Mouse (Mus musculus): ENCODE results near the gene Nadk2.

Nadk2 gene

DNA sequence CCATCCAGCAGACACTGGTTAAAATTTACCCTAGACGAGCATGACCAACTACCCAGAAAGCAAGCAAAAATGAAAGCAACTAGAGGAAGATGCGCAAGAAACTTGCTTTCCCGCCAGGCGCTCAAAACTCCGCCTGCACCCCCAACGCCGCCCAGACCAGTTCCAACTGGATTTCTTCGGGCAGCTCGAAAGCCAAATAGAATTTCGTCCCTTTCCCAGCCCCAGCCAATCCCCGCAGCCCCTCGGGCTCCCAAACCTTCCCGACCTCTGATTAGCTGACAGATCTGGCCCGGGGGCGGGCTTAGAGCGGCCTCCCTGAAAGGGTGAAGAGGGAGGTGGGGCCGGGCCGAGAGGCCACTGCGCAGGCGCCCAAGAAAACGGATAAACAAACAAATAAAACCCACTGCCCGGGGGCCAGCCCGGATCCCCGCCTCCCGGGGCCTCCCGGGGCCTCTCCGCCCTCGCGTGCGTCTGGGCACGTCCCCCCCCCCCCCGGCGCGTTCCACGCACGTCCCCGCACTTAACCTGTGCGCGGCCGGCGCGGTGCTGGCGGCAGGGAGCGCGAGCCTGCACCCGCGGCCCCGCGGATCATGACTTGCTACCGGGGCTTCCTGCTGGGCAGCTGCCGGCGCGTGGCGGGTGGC is at the start of gene Nadk2:
Gene Nadk2, plus strand, starts transcription at position 349 of the 644 bp plus-strand sequence.
- peak; percentile 99 for DNase-seq

DNA sequence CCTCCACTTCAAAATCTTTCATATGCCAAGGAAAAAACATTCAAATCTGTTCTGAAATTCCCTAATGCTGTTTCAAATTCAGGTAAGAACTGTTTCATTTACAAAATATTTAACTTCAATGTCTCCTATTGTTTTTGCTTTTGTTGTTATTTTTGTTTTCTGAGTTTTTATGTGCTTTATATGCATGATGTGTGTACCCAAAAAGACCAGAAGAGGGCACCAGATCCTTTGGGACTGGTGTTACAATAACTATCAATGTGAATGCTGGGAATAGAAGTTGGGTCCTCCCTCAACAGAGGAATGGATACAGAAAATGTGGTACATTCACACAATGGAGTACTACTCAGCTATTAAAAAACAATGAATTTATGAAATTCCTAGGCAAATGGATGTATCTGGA is 15.4 kb upstream of the Nadk2 start:
- no peak for DNase-seq

DNA sequence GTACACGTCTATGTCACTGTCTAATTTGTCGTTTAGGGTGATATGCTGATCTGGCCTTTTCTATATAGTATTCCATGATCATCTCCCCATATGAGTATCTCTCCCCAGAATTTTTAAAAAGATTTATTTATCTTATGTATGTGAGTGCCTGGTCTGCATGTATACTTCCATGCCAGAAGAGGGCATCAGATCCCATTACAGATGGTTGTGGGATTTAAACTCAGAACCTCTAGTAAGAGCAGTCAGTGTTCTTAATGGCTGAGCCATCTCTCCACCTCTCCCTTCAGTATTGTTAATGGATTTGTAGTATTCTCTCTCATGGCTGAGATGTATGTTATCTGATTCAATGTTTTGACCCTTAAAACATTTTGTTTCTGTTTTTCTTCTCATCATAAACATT is 11.2 kb upstream of the Nadk2 start:
- DNase-seq = no peak

DNA sequence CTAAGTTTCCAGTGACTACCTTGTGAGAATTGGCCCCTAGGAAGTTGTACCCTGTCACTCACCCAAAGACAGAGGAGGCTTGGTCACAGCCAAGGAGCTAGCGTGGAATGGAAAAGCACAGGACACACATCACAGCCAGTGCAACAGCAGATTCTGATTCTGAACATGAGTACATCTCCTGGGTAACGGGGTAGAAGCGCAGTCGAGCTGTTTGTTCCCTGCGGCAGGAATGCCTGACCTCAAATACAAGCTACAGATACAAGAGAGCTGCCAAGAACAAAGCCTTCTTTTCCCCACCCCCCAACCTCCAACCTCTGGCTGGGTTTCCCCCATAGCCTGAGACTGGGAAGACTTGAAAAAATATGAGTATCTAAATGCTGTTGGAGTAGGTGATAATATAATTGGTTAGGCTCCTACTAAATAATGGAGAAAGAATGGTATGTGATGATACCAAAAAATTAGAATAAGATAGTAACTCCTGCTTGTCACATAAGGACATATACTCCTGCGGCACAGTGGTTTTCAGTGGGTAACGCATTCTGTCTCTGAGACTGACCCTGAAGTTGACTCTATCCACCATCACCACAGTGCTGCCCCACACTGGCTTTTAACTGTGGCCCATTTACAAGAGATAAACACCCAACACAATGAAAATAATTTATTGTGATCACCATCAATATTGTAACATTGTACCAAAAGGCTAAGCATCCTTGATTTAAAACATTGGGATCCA is 9.7 kb upstream of the Nadk2 start:
- DNase-seq = no peak

DNA sequence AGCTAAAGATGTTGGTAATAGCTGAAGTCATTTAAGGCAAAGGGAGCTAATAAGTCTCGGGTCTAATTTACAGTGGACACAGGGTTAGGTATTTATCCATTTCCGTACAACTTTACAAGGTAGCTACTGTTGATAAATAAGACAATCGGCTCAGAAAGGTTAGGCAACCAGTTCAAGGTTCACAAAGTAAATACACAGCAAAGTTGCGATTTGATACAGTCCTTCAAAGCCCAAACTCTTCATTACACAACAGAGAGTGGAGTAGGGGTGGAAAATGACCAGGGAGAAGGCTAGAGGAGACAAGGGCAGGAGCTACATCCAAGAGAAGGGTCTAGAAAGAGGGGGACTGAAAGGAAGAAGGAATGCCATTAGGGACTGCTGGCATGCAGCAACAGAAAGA is 2.2 kb upstream of the Nadk2 start:
- DNase-seq = no peak

DNA sequence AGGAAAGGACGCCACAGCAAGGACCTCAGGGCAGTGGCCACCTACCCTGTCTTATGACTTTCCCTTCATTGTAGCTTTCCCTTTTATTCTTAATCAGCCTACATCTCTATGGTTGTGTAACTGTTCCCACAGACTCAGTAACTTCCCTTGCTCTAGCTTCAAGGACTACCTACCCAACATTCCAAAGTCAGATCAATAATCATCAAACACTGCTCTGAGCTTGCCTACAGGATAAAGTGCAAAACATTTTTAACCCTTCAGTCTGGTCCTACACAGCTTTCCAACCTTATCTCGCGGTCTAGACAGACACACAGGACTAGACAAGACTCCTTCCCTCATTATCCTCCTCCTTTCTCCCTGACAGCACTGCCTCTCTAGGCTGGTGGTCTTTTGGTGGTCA is 707 bp upstream of the Nadk2 start:
- no peak for DNase-seq

DNA sequence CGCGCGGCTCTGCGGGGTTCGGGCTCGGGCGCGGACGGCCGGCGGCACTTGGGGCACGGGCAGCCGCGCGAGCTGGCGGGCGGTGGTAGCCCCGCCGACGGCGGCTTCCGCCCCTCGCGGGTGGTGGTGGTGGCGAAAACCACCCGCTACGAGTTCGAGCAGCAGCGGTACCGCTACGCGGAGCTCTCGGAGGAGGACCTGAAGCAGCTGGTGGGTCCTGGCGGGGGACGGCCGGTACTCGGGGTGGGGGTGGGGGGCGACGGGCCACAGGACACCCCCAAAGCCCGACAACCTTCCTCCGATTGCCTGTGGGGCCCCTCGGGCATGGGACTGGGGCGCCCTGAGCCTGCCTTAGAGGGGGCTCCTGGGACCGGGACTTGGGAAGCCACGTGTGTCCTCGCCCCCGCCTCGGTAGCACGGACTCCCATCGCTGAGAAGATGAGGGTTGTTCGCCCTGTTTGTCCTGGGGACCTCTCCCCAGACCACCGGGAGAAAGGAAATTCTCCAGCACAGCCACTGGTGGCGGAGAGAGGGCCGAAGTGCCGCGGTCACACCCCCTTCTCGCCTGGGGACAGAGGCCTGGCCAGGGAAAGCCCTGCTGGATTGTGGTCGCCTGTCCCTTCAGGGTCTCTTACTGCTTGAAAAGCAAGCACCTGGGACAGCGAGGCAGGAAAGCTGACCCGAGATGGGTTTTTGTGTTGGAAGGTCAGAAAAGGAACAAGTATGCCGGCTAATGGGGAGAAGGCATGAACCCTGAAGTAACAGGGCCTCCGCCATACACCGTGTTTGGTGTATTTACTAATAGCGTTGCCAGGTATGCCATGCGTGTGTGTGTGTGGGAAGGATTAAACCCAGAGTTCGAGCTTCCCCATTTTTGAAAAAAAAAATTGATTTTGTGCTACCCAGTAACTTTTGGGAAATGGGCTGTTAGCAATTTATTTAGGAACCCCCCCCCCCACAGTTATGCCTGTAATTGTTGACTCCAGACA is 790 bp downstream of the Nadk2 start:
- DNase-seq = peak; percentile 60

DNA sequence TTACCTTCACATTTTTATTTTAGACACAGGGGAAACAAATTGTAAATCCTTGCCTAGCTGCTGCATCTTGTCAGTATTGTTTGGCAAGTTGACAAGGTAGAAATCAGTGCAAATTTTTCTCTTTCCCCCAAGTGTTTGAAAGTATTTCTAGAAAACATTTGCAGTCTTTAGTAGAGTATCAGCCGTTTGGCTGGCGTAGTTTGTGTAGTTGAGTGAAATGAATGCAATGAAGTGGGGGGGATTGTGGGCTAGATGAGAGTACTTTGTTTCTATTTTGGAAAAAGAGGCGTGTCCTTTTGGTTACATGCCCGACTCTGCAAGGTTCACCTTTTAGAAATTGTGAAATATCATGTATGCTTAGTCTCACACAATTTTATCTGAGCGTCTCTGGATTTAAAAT is 1.6 kb downstream of the Nadk2 start:
- DNase-seq = peak; percentile 15

DNA sequence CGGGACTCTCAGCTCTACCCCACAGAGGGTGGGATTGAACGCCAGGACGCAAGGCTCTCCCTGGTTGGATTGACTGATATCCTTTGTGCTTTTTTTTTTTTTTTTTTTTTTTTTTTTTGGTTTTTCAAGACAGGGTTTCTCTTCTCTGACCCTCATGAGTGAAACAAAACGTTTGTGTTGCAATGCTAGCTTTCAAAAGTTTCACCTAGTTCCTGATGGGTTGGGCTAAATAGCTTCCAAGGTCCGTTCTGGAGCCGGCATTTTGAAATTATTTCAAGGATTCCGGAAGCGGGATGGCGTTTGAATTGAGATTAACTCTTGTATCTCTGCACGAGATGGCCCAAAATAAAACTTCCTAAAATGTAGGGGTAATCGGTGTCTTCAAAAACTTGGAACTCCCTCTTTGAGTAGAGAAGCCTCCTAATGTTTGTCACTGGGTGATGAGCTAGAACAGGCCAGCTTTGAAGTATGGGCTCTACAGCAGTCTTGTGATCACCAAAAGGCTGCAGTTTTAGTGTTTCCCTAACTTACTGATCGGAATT is 2.1 kb downstream of the Nadk2 start:
- no peak for DNase-seq

DNA sequence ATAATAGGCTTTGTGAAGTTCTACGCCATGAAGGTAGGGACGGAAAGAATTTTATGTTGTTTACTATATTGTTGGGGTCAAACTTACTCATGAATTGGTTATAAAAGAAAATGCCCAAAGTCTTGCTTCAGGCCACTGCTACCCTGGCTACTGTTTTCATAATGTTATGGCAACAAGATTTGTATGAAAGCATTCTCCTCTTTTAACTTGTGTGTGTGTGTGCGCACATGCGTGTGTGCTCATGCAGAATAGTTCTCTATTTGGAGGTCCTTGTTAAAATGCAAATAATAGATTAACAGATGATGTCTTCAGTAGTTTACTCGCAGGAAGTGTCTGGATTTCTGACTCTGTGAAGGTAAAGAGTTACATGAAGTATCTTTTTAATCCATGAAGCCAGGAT is 2.6 kb downstream of the Nadk2 start:
- no peak for DNase-seq

DNA sequence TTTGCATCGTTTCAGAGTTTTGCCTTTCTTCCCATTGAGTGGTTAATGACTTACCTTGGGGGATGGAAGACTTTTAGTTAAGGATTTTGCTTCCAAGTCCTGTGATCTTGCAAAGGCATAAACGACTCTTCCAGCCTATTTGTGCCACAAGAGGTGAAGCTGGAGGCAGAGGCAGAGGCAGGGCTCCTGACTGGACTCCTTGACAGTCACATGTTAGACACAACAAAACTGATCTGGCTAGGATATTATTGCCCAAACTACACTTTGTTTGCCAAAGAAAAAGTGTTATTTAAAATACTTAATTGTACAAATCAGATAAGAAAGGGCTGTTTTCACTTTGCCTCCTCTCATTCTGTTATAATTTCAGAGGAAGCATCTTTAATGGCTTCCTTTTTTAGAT is 3.1 kb downstream of the Nadk2 start:
- DNase-seq = no peak

DNA sequence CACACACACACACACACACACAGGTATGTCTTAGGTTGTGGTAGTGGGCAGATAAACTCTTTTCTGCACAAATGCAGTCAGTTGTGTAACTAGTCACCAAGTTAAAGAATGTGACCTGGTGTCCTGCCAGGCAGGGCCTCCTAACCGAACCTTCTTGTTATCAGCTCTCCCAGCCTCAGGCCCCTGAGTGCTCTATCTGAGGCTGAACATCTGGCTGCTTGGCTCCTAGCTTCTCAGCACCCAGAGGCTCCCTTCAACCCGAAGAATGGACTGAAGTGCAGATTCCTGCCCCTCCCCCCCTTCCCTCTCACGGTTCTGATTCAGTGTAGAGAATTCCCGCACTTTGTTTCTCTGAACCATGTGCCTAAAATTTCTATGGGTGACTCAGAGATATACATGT is 3.6 kb downstream of the Nadk2 start:
- DNase-seq = peak; percentile 48

DNA sequence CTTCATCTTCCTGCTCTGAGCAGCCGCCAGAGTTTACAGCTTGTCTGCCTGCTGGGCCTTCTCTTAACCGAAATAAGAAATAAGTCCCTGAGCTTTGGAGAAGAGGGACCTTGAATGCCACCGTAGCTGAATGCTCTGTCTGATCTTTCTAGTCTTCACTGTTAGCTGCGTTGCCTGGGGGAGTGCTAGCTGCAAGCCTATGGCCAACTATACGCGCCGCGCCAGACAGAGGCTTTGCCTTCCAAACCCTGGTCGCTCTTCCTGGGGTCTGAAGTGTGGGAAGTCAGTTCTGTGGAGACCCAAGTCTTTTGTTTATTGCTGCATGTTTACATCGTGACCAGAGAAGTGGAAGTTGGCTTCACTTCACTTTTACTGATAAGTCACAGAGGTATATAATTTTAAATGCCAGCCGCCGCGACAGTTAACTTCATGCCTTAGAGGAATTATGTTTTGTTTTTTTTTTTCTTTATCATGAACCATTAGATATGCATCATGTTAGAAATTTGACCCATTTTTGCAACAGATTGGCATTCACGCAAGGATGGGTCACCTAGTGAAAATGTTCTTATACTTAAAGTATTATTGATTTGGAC is 4.6 kb downstream of the Nadk2 start:
- DNase-seq = no peak

DNA sequence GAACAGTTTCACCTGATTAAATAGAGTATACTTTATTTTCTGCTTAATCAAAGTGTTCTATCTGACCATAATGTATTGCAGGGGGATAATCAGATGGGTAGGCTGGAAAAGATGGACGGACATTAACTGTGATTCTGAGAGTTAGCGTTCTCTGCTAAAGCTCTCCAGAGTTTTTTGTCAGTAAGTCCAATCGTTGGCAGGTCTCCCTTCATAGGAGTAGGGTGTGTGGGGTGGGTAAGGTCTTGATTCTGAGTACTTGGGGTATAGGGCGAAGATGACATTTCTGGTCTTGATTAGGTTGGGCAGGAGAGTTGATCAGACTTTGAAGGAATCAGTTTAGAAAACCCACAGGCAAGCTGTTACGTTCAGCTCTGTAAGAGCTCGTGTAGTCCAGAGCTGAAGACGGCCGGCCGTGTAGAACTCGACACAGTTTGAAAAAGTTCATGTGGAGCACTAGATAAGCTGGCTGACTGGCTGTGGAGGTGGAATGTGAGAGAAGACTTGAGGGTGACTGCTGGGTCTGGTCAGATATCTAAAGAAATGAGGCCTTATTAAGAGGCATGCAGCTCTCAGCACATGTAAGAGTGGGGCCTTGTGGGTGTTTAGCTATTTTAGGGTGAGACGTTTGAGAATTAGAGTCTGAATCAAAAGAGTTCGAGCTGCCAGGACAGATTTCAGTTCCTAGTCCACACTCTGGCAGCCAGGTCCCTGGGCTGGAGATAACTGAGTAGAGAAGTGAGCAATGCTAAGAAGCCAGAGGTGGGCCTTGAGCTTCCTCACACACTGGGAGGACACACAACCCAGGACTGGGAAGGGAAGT is 7.6 kb downstream of the Nadk2 start:
- no peak for DNase-seq

DNA sequence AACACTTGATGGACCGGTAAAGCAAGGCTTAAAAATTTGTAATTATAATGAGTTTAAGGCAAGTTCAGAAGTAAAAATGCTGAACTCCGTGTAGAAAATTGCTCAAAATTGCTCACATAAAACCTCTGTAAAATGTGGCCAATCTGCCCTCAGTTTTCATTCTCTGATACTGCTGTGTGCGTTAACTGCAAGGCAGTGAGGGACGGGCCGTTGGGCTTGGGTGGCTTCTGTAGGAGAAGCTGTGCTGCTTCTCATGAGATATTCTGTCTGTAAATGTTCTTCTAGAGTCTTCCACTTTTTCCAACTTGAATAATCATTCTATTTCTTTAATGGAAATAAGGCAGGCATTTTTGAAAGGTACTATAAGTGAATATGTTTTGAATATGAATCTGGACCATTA is 8.6 kb downstream of the Nadk2 start:
- no peak for DNase-seq

DNA sequence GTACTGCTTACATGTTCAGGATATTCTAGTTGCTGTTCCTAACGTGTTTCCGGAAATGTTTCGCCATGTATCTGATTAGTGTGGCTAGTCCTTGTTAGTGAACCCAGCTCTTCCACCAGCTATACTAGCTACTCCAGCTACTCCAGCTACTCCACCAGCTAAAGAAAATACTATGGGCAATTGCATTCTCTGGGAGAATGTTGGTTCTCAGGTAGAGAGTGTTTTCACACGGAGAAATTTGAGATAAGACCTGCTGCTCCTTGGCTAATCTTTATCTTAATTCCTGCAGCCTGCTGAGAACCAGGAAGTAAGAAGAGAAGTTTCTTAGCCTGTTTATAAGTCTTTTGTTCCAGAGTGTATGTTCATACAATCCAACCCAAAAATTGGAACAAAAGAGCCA is 9.1 kb downstream of the Nadk2 start:
- DNase-seq = no peak

DNA sequence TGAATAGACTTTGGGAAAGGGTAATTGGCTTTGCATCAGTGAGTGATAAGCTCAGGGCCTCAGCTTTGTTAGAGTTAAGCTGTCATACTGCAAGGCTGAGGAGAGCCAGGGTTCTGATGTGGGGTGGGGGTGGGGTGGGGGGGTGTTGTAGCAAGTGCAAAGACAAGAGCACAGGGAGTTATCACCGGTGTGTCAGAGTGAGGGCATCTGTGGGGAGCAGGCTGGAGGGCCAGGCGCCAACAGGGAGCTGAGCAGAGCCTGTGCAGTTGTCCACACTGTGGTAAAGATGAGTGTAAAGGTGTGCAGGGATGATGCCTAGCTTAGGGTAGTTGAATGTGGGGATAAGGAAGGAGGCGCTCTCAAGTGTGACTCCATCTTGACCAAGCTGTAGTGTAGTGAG is 10.2 kb downstream of the Nadk2 start:
- DNase-seq = no peak

DNA sequence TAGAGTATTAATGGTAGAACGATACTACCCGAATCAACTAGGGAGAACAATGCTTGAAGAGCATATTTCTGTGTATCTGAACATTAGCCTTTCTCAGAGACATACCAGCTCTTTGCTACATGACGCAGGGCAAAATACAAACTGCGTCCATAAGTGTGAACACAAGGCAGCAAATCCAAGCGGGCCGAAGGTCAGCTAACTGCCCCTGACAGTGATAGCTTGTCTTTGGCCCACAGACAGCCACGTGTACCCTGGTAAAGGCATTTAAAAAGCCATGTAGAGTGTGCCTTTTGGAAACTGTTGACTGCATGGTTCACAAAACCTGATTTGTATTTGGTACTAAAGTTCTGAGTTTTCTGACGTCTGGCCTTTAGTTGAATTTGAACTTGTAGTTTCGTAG is 11.7 kb downstream of the Nadk2 start:
- DNase-seq = peak; percentile 36

DNA sequence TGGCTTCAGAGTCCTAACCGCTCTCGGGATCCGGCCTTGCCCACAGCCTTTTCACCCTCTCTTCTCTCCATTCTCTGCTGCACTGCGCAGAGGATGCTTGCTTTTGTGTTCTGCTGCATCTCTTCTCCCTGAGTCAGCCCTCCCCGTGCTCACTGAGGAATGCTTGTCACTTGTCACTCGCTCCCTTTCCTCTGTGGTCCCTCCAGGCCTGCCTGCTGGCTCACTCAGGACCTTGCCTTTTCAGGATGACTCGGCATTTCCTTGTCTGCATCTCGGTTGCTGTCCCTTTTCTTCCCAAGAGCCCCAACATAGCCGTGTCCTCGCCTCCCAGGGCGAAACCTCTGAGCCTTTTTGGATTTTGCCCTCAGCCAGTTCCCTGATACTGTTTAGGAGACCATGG is 15.8 kb downstream of the Nadk2 start:
- no peak for DNase-seq

DNA sequence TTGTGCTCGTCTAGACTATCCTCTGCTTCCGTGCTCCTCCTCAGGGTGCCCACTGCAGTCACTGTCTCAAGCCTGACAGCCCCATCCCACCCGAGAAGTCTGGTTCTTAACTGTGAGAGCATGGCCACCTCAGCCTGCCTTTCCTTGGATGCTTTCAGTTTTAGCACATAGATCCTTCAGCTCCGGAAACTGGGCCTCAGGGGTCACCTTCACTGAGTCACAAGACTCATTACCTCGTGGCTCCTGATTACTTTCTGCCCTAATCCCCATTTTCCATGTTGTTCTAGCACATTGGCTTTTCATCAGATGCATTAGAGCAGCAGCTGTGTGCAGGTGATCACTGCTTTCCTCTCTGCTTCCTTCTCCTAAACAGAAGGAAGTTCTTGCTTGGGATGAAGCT is 16.4 kb downstream of the Nadk2 start:
- DNase-seq = no peak

DNA sequence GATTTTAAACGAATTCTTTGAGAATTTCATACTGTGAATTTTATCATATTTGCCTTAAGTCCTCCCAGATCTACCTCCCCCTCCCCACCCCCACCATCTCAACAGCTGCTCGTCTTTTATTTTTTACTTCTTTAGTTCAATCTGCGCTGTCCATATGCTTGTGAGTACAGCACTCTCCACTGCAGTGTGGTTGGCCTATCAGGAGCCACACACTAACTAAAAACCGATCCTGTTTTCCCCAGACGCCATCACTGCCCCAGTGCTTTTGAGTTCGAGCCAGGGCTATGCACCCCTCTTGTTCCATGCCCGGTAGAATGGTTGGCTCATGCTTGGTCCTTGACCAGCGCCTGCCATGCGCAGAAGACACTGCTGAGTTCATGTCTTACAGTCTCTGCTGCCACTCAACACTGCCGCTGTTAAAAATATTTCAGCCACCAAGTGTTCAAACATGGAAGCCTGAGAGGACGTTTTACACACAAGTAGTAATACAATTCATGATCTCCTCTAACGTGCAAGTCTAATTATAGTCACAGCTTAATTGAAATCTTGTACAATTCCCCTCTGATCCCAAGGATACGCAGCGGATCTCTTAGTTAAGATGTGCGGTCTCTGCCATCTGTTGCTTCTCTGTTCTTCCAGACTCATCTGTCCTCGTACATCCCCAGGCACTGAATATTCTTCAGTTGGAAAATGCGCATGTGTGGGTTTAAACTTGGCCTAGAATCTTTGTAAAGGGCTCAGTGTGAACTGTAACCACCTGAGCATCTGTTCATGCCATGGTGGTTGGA is 17.0 kb downstream of the Nadk2 start:
- no peak for DNase-seq
